Mouse (Mus musculus) c-Kit-positive CD71-positive TER-119-negative erythroid progenitor cells, embryonic 14.5 days (primary cell): ENCODE data around the gene Gm49711.

Experiments used
- DNase-seq: peaks from one replicate; pipeline ENCODE4 v3.0.0-alpha.2; 2013; ENCODE audit warnings: low read depth

Gm49711 gene

DNA sequence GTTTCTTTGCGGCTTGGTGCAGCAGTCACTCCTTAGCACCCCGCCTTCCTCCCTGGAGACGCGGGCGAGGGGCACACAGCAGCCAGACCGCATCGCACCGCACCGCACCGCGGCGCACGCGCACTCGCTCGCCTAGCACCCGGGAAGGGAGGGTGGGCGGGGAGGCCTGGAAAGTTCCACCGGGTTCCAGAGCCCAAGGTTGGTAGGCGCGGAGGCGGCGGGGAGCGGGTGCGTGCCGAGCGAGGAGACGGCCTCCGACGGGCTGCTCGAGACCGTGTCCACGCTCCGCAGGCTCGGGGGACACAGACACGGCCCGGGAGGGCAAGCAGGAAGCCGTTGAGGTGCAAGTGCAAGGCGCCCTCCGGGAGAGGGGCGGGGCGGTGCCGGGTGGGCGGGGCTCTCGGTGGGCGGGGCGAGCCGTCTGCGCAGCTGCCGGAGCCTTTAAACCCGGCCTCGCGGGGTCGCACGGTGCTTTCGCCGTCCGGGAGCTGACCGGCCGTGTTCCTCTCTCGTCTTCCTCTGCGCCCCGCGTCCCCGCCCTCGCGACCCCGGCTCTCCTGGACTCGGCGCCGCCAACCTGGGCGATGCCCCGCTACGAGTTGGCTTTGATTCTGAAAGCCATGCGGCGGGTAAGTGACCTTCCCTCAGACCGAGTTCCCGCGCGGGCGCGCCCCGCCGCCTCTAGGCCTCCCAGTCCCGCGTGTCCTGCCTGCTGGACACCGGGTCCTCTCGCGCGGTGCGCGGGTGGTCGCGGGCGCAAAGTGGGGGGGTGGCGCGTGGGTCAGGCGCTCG is at the start of gene Gm49711, which contains the start of the genes Mrps6 and Slc5a3:
Gene Gm49711 (plus strand): TSS at position 465 of the 792 bp plus-strand sequence.
Gene Mrps6 (plus strand): TSS at position 419 of the 792 bp plus-strand sequence.
Gene Slc5a3 (plus strand): TSS at position 471 of the 792 bp plus-strand sequence.
- peak; percentile 53 for DNase-seq

DNA sequence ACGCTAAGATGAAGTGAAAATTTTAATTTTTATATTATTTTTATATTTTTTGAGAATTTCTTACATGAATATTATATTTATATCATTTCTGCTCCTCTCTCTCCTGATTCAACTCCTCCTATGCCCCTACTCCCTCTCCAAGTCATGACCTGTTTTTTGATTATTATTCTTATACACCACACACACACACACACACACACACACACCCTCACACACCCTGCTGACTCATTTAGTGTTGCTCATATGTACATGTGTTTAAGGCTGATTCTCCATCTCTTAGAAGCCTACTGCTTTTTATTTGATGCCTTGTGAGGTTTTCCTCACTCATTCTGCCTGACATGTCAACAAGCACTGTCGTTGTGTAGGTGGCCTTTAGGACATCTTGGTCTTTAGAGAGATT is 48.5 kb upstream of the Gm49711 start:
- no peak for DNase-seq

DNA sequence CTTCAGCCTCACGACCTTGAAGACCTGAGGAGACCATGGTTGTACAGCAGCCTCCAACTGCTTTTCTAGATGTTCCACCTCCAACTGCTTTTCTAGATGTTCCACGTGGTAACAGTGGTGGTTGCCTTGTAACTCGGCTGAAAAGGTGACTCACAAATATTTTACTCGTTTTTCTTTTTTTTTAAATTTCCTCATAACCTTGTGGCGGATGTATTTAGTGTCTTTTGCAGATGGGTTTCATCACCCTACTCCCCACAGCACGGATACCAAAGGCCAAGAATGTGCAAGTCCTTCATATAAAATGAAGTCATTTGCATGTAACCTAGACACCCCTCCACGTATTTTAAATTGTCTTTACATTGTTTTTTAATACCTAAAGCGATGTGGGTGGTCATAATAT is 41.3 kb upstream of the Gm49711 start:
- DNase-seq: no peak

DNA sequence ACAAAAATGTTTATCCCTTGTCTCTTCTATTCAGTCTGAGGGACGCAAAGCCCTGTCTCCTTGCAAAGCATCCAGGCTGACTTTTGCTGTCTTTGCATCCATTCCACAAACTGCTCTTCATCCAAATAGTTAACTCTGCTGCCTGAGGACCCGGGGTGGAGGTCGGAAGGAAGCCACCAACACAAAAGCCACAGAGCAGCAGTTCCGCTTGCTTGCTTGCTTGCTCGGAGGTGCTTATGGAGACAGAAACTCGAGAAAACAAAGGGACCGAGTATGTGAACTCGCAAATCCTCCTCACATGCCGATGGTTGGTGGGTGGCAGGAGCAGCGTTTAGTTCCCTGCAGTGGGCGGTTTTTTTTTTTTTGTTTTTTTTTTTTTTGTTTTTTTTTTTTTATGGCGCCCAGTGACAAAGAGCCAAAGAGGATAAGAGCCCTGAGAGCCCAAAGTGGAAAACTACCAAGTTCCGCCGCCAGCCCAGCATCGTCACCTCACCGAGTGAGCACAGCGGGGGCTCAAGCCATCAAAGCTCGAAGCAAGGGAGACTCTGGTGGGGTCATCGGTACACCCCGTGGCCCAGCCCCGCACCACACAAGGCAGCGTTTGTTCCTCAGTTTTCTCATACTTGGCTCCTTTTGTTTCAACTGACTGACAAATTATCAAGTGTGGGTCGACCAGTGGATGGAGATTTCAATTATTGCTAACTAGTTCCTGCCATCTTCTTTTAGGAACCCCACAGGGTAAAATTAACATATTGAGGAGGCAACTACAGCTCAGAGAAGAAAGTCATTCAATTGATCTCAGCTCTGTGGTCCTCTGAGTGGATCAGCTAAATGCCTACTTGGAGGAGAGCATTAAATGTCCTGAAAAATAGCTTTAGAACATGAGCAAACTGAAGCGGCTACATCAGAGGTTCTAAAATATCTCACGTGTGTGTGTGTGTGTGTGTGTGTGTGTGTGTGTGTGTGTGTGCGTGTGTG is 38.7 kb upstream of the Gm49711 start:
- no peak for DNase-seq

DNA sequence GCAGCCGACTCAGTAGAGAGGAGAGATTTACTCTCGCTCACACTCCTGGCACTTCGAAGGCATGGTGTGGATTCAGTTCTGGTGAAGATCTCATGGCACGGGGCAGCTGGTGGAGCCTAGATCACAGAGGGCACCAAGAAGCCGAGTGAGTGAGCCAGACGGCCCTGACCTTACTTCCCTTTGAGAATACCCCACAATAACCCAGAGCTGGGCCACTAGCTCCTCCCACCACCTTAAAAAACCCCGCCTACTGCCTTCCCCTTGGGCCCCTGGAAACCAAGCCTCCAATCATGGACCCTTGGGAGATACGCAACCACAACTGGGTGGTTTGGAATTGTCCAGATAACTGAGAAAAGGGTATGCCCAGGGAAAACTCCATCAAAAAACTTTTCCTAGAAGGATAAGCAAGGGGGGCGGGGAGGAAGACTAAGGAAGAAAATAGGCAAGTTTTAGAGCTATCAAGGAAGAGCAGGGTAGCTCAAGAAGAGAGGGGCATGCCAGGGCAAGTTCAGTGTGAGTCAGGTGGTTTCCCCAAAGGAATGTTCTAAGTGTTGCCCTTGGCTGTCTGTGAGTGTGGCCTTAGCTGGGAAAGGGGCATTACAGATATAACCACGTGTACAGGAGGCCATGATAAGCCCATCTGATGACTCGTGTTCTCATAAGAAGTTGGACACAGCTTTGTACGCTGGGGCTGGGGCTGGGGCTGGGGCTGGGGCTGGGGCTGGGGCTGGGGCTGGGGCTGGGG is 36.3 kb upstream of the Gm49711 start:
- DNase-seq: no peak

DNA sequence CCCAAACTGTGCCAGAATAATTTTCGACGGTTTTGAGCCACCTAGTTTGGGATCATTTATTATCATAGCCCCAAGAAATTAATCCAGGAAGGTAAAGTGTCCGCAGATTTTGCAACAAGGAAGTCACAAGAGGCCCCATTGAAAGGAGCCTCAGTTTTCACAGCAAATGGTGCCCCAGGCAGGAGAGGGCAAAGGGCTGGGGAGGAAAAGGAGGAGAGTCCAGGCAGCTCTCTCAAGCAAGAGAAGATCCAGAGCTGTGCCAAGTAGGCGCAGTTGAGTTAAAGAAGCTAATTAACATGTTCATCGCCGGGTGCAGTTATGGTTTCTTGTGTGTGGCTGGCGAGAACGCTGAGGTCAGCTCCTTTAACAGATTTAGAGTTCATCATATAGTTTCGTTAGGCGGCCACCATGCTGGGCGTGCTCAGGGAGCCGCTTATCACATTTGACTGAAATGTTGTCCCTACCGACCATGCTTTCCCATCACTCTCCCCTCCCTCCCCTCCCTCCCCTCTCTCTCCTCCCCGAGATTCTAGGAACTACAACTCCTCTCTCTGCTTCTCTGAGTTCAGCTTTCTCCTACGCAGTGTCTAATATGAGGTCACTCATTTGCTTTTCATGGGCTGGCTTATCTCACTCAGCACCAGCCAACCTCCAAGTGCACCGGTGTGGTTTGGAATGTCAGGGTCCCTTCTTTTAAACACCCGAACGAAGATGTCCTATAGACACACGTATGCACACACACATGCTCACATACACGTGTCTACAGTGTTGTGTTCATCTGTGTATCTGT is 35.4 kb upstream of the Gm49711 start:
- no peak for DNase-seq

DNA sequence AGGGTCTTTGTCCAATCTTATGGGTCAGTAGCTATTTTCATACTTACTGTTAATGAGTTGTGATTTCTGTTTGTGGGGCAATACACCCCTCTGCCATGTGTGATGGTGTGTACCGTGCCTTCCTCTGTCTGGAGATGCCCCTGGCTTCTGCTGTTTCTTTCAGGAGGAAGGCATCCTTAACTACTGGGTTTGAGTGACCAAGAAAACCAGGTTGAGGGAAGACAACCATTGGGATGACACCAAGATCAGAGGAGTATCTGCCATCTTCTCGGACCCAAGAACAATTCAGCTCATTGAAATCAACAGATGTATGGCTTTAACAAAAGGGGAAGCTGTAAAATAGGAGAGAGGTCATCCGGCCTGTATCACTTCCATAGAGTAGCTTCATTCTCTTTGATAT is 24.8 kb upstream of the Gm49711 start:
- DNase-seq: no peak

DNA sequence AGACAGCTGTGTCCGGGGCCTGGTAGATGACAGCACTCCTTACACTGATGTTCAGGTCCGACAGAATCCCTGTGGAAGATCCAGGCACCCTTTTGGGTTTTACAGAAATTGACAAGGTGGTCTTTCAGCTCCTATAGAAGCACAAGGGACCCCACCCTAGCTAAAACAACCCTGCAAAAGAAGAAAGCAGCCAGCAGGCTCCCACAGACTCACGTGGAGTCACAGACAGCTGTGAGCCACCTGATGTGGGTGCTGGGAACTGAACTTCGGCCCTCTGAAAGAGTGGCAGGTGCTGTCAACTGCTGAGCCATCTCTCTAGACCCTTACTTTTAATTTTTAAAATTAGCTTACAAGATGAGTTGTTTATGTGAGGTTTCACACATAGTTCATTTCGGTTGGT is 23.4 kb upstream of the Gm49711 start:
- no peak for DNase-seq

DNA sequence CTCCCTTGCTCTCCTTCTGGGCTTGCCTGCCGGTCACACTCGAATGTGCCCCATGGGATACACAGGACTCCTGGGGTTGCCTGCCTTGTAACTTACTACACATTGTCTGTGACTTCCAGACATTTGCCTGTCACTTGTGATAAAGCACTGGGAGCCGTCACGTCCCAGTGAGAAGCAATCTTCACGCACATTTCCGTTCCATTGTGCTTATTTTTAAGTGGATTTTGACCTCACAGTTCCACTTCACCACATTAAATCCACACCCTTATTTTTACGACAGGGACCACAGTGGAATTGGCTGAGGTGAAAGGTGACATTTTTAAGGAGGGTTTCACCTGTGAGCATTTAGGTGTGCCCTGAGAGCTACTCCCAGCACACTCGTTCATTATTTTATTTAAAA is 21.4 kb upstream of the Gm49711 start:
- no peak for DNase-seq

DNA sequence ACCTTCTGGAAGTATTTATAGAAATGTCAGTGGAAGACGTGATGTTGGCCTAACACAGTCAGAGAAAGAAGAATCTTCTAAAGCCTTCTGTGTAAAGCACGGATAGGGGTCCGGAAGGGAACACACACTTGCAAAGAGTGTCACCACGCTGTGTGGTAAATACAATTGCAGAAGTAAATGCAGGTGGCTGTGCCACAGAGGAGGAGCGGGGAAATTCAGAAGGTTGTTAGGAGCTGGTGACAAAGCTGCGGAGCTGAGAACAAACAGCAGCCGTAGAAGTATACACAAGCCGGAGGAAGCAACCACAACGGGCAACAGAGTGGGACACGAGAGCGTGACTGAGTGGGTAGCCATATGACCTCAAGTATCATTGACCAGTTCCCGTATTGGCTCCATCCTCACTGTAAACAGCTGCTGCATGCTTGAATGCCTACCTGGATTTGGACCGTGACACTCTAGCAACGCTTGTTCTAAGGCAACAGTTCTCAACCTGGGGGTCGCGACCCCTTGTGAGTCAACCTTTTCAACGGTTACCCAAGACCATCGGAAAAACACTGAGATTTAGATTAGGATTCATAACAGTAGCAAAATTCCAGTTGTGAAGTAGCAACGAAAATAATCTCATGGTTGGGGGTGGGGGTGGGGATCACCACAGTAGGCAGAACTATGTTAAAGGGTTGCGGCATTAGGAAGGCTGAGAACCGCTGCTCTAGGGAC is 20.1 kb upstream of the Gm49711 start:
- no peak for DNase-seq

DNA sequence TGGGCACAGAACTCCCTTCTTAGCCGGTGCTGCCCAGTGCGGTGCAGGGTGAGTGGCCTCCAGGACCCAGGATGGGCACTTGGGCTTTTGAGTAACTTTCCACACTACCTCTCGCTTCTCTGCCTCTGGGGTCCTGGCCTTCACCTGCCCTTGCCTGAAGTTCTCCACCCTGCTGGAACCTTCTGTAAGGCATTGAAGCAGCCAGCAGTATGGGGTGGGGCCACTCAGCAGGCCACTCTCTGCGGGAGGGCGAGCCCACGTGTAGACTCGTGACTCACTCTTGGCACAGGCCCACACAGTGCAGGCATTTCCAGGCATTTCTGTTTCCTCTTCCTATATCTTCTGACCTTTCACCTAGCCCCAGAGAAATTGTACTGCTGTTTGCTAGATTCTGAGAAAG is 18.7 kb upstream of the Gm49711 start:
- DNase-seq: no peak

DNA sequence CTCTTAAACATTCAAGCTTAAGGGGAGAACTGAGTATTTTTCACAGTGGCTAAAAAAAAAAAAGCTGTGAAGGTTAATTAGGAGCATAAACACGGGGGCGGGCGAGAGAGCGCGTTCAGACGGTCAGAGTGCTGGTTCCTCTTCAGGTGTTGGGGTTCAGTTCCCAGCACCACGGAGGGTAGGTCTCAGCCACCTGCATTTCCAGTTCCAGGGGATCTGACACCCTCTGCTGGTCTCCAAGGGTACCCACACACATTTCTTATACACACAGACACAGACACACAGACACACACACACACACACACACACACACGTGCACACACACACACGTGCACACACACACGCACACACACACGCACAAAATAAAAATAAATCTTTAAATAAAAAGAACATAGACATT is 18.1 kb upstream of the Gm49711 start:
- DNase-seq: no peak

DNA sequence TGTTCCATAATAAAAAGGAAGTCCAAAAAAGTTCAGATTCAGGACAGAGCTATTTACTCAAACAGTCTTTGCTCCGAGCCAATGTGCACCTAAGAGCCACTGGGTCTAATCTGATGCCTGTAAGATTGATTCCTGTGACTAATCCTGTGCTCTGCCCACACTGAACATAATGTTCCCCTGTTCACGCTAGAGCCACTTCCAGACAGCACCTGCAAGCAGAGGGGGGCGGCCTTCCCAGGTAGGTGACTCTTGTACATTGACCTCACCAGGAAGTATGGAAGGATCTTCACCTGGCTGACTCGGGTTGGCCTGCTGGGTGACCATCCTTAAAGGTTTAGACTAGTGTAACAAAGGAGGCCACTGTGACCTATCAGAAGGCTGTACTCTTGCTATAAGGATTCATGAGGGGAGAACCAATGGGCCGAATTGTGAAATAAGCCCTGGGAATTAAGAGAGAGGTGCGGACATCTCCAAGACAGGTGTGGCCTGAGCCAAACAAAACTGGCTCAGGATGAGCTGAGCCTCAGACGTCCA is 6.3 kb upstream of the Gm49711 start:
- no peak for DNase-seq

DNA sequence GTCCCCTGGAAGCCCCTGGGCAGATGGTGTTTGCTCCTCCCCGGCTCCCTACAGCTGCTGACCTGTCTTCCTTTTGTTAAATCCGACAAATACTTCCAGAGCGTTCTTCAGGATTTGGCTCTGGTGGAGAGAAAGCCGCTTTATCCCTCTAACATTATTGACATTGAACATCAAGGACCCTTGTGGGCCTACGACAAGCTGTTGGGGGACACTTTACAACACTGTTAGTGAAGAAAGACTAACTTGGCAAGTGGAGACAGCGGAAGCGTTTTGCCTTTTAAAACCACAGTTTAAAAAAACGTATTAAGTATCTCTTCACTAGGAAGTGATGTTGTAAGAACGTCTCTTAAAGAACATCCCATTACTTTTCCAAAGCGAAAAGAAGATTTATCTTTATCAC is 5.5 kb upstream of the Gm49711 start:
- DNase-seq: no peak

DNA sequence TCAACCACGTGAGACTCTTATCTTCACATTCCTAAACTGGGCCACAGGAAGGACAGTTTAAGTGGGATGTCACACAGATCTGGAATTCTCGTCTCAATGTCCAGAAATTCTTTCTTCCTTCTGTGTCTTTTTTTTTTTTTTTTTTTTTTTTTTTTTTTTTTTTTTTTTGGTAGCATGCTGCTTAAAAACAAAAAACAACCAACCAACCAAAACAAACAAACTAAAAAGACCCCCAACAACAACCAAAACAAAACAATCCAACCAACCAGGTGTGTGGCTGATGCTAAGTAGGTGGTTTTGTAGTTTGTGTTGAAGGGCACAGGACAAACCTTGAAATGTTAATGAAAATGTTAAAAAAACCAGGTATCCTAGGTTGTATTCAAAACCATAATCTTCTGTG is 1.4 kb upstream of the Gm49711 start:
- DNase-seq: no peak

DNA sequence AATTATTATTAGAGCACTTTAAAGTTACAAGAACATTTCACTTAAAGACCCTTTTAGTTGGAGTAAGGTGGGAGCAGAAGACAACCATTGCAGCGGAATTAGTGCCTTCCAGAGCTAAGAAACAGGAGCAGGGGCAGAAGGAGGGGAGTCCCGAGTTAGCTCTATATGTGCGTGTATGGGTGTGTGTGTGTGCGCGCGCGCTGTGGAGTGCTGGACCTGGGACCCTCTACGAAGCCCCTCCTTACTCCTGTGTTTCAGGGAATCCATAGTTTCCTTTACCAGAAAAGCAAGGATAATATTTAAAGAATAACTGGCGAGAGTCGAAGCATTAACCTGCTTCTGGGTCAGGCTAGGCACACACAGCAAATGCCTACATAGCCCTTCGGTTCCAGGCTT is 662 bp upstream of the Gm49711 start:
- no peak for DNase-seq

DNA sequence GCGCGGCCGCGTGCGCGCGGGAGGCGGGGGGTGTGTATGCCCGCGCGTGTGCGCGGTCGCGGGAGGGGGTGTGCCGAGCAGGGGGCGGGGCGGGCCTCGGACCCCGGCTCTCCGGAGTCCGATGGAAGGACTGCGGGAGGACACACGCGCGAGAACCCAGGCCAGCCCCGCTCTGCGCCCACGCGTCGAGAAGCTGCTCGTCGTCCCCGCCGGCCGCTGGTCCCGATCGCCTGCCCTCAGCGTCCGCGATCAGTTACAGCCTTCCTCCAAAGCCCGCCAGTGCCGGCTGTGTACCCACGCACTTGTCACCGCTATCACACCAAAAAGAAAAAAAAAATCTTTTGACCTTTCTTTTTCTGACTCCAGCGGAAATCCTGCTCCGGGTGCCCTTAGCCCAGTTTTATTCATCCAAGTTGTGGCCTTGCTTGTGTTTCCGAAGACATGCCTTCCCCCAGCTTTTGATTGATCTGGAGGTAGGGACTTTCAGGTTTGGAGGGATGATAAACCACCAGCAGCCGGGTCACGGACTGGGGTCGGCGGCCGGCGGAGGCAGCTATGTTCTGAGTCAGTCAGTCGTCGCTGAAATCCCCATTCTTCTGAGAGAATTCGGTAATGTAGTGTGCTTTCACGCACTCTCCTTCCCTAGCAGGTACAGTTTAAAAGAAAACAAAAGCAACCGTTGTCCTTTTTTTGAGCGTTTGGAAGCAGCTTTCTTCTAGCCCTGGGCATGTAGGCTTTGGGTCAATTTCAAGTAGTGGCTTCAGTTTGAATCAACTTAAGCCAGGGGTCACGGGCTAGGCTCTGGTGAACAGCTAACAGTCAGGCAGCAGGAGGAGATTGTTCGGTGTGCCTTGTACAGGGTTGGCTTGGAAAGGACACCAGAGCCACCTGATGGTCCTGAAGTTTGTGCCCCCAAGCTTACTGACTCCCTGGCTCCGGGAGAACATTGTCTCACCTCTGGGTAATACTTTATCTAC is 816 bp downstream of the Gm49711 start:
- no peak for DNase-seq

DNA sequence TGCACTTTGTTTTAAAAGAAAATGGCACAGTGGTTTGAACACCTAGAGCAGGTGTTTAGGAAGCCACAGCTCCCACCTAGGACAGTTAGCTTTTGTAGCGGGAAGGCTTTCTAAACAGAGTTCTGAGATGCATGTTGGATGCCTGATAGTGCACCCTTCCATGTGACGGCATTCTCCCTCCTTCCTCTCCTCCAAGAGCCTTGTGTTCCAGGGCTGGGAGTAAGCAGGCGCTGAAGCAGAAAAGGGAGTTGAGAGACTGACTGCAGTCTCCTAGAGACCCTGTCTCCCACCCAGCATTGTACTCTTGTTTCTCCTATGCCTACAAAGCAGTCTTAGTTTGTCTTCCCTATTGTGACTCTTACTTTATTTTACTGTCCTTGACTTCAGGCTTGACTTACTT is 2.1 kb downstream of the Gm49711 start:
- no peak for DNase-seq

DNA sequence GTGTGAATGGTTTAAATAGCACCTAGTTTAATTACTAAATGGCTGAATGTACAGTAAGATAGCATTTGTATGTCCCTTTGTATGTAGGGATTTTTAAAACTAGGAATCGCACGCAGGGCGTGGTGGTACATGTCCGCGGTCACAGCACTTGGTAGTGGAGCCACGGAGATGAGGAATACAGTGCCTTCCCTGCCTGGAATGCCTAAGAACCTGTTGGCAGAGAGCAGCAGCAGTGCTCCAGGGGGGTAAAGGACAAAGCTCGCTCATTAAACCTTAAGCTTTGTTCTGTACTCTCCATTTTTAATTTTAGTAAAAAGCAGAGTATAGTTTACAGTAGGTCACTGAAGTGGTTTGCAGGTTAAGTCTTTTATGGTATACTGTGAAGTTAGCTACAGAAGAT is 3.5 kb downstream of the Gm49711 start:
- DNase-seq: no peak
